Mouse (Mus musculus): ENCODE data around the gene Gba2.

The Gba2 gene

GRCm38 (mm10) chr4:43581381-43581780 is 2.7 kb upstream of the Gba2 start:
- DNase-seq = peak in 1 of 2 experiments; percentile 40

GRCm38 (mm10) chr4:43580721-43581120 is 2.0 kb upstream of the Gba2 start:
- no peak for DNase-seq

GRCm38 (mm10) chr4:43579731-43580130 is 1.1 kb upstream of the Gba2 start:
- peak in 1 of 2 experiments; percentile 27 for DNase-seq

- peak in 1 of 2 experiments; percentile 40 for DNase-seq
Observed at GRCm38 (mm10) chr4:43579256-43579655, 583 bp upstream of the Gba2 start.

- no peak for DNase-seq
Observed at GRCm38 (mm10) chr4:43577237-43577881, 1.3 kb downstream of the Gba2 start.

- DNase-seq = no peak
Observed at GRCm38 (mm10) chr4:43575356-43575755, 3.3 kb downstream of the Gba2 start.

- DNase-seq = no peak
Observed at GRCm38 (mm10) chr4:43573561-43573960, 5.1 kb downstream of the Gba2 start.

- DNase-seq = peak in 1 of 2 experiments; percentile 29
Observed at GRCm38 (mm10) chr4:43571395-43572045, 7.2 kb downstream of the Gba2 start.

- DNase-seq = peak in 1 of 2 experiments; percentile 31
Observed at GRCm38 (mm10) chr4:43567140-43567539, 11.5 kb downstream of the Gba2 start.

GRCm38 (mm10) chr4:43564231-43564630 is 14.4 kb downstream of the Gba2 start:
- DNase-seq = peak in 1 of 2 experiments; percentile 34

GRCm38 (mm10) chr4:43563601-43563875 is 15.1 kb downstream of the Gba2 start:
- no peak for DNase-seq

- peak in 1 of 2 experiments; percentile 35 for DNase-seq
Observed at GRCm38 (mm10) chr4:43562769-43563600, 15.7 kb downstream of the Gba2 start.

GRCm38 (mm10) chr4:43561997-43562768 is 16.5 kb downstream of the Gba2 start, which contains the start of the genes Creb3 and Tln1:
Gene Creb3 (plus strand): TSS chr4:43562332.
Gene Tln1 (minus strand): TSS chr4:43562691.
- DNase-seq = peak; percentile 95 to 98

- DNase-seq = no peak
Observed at GRCm38 (mm10) chr4:43561436-43561996, 17.2 kb downstream of the Gba2 start.

- DNase-seq = no peak
Observed at GRCm38 (mm10) chr4:43560976-43561375, 17.7 kb downstream of the Gba2 start.

- peak; percentile 63 to 84 for DNase-seq
Observed at GRCm38 (mm10) chr4:43560243-43560611, 18.4 kb downstream of the Gba2 start.

- DNase-seq = no peak
Observed at GRCm38 (mm10) chr4:43559519-43560242, 19.0 kb downstream of the Gba2 start.

GRCm38 (mm10) chr4:43558631-43559356 is 19.9 kb downstream of the Gba2 start:
- peak; percentile 86 to 90 for DNase-seq

- DNase-seq = peak; percentile 66 to 75
Observed at GRCm38 (mm10) chr4:43558028-43558630, 20.5 kb downstream of the Gba2 start.

GRCm38 (mm10) chr4:43555926-43556325 is 22.7 kb downstream of the Gba2 start:
- no peak for DNase-seq

GRCm38 (mm10) chr4:43553891-43554290 is 24.8 kb downstream of the Gba2 start:
- DNase-seq = no peak
